Mouse (Mus musculus) liver, embryonic 11.5 days (tissue): Measurements from ENCODE around the gene Clec12b. TPM values are rescaled to one million over a fixed set of nuclear protein-coding genes. Genes with fewer than 3 reads are reported as not detected.

Experiments used
- ATAC-seq: fragments of 200-750 bp; cut with Nextera tagmentation; replicated peaks from 2 replicates; pipeline ENCODE4 v1.8.0; 2017; ENCODE audit warnings: moderate number of reproducible peaks, mild to moderate bottlenecking, moderate TSS enrichment, moderate library complexity; ENCODE audit not compliant: low FRiP score
- DNase-seq: peaks from one replicate; pipeline ENCODE4 v3.0.0-alpha.2; 2017; ENCODE audit warnings: low spot score
- H3K27ac ChIP-seq: fragments of 300-500 bp; sonication (generic); 2 replicates; pipeline ENCODE4 v1.5.1; 2014; ENCODE audit warnings: mild to moderate bottlenecking, low read depth, low read length, control low read depth
- H3K27me3 ChIP-seq: fragments of 300-500 bp; sonication (generic); replicated peaks from 2 replicates; pipeline ENCODE4 v1.6.1; 2014; ENCODE audit warnings: low read length, mixed read lengths; ENCODE audit not compliant: control insufficient read depth, insufficient read depth
- H3K36me3 ChIP-seq: fragments of 300-500 bp; sonication (generic); 2 replicates; pipeline ENCODE4 v1.6.1; 2014; ENCODE audit warnings: mild to moderate bottlenecking, low read length, moderate library complexity, mixed read lengths; ENCODE audit not compliant: control insufficient read depth, insufficient read depth
- H3K4me1 ChIP-seq: fragments of 300-500 bp; sonication (generic); replicated peaks from 2 replicates; pipeline ENCODE4 v1.6.1; 2014; ENCODE audit warnings: low read length, mixed read lengths; ENCODE audit not compliant: control insufficient read depth, insufficient read depth
- H3K4me2 ChIP-seq: fragments of 300-500 bp; sonication (generic); 2 replicates; pipeline ENCODE4 v1.6.1; 2014; ENCODE audit warnings: mild to moderate bottlenecking, control low read depth, moderate library complexity
- H3K4me3 ChIP-seq: fragments of 300-500 bp; sonication (generic); 2 replicates; pipeline ENCODE4 v1.5.1; 2014; ENCODE audit warnings: low read depth, low read length, control low read depth
- H3K9ac ChIP-seq: fragments of 300-500 bp; sonication (generic); 2 replicates; pipeline ENCODE4 v1.6.1; 2014; ENCODE audit warnings: low read depth, low read length, control low read depth
- H3K9me3 ChIP-seq: fragments of 300-500 bp; sonication (generic); 2 replicates; pipeline ENCODE4 v1.6.1; 2016; ENCODE audit warnings: low read length, inconsistent platforms, mixed read lengths; ENCODE audit not compliant: control insufficient read depth
- WGBS: fragments of 180-500 bp; shearing (Covaris S2); extraction: QIAGEN DNeasy Blood & Tissue Kit; methylation state at CpG from one replicate; pipeline ENCODE4 v1.1.7; 2014; 5-methylcytosine and 5-hydroxymethylcytosine counted together
- polyA plus RNA-seq: library from polyadenylated mRNA; unstranded; fragments of >200 nt; fragmentation: Nextera tagmentation; extraction: Ambion mirVana; gene quantifications from 2 replicates; pipeline ENCODE4 v1.2.1, GENCODE M21; 2014

Gene Clec12b
- polyA plus RNA-seq, 1 experiment from 2014 or later: not detected

- WGBS: 74% methylated on average over 13 of the region's 13 CpGs
- Histone ChIP-seq H3K36me3 (no peaks in the 10 kb centered on the region), H3K27ac (no peak overlapping the region), H3K4me3 (no peak overlapping the region), H3K27me3 (no peaks in the 10 kb centered on the region), H3K9me3 (no peaks in the 10 kb centered on the region), H3K4me1 (no peaks in the 10 kb centered on the region), H3K9ac (no peak overlapping the region), H3K4me2 (no peak overlapping the region)
- DNase-seq: no peak
- no peak for ATAC-seq
These were observed 59.0 kb downstream of the Clec12b start for GRCm38 (mm10) chr6:129326568-129327150.

GRCm38 (mm10) chr6:129326016-129326415, 59.7 kb downstream of the Clec12b start:
- no peak for DNase-seq
- ATAC-seq: no peak
- Histone ChIP-seq H3K36me3 (no peaks in the 10 kb centered on the region), H3K4me2 (no peak overlapping the region), H3K27me3 (no peaks in the 10 kb centered on the region), H3K4me3 (no peak overlapping the region), H3K4me1 (no peaks in the 10 kb centered on the region), H3K9ac (no peak overlapping the region), H3K9me3 (no peaks in the 10 kb centered on the region), H3K27ac (no peak overlapping the region)
- 45% methylated on average over 1 of the region's 1 CpGs for WGBS

Other genes with a start within 250 kb of the Clec12b start
- gene Clec2d, start 205.3 kb downstream of the Clec12b start, polyA plus RNA-seq: not detected in 2 replicates
- 0.96 and 1.1 TPM in 2 replicates for gene Cd69, start 110.4 kb downstream of the Clec12b start, polyA plus RNA-seq
- not detected in 2 replicates for gene 4922502D21Rik, start 54.1 kb downstream of the Clec12b start, polyA plus RNA-seq
- 1.7 and 2.7 TPM in 2 replicates for gene Clec12a, start 43.2 kb downstream of the Clec12b start, polyA plus RNA-seq
- 39.2 and 39.8 TPM in 2 replicates for gene Clec1b, start 11.4 kb upstream of the Clec12b start, polyA plus RNA-seq
- 0.56 and 0.67 TPM in 2 replicates for gene Clec9a, start 23.0 kb upstream of the Clec12b start, polyA plus RNA-seq
- 0.38 and 0.65 TPM in 2 replicates for gene Clec1a, start 66.1 kb upstream of the Clec12b start, polyA plus RNA-seq
- gene Olr1, start 121.3 kb upstream of the Clec12b start, polyA plus RNA-seq: 0.71 and 1.1 TPM in 2 replicates
- not detected in 2 replicates for gene Tmem52b, start 126.7 kb upstream of the Clec12b start, polyA plus RNA-seq
- gene Gabarapl1, start 147.3 kb upstream of the Clec12b start, polyA plus RNA-seq: 16.6 and 17.7 TPM in 2 replicates
- not detected in 2 replicates for gene Klre1, start 192.0 kb upstream of the Clec12b start, polyA plus RNA-seq
- not detected in 2 replicates for gene Klrd1, start 205.9 kb upstream of the Clec12b start, polyA plus RNA-seq
- not detected in 2 replicates for gene Klrk1, start 238.0 kb upstream of the Clec12b start, polyA plus RNA-seq